Mouse (Mus musculus): ENCODE results near the gene Mmd. TPM values are rescaled to one million over a fixed set of nuclear protein-coding genes. Genes with fewer than 3 reads are reported as not detected.
"Not testable (repeated sequence)": the region's sequence is repeated elsewhere in the genome, so short reads cannot be mapped to it uniquely, and the experiment has no call there.

Mmd gene
- polyA plus RNA-seq, 1 experiment from 2014 or later = 27.1 TPM

GRCm38 (mm10) chr11:90281943-90282342 is 32.7 kb downstream of the Mmd start:
- not testable (repeated sequence) for H3K9ac ChIP-seq (ENCODE audit: low read depth, low read length); H3K4me2 ChIP-seq (ENCODE audit: low read depth, low read length); H3K27ac ChIP-seq (replicated peaks; ENCODE audit: low read depth, low read length); H3K36me3 ChIP-seq (ENCODE audit: control insufficient read depth, insufficient read depth, low read length); H3K4me1 ChIP-seq (ENCODE audit: control insufficient read depth, insufficient read depth, low read length); DNase-seq (ENCODE audit: low spot score); H3K9me3 ChIP-seq (ENCODE audit: control insufficient read depth, low read length); H3K4me3 ChIP-seq (ENCODE audit: low read depth, low read length); ATAC-seq (ENCODE audit: low read depth); H3K27me3 ChIP-seq (replicated peaks; ENCODE audit: control insufficient read depth, insufficient read depth, low read length)
- 89% methylated on average over 2 of the region's 2 CpGs for WGBS

DNA sequence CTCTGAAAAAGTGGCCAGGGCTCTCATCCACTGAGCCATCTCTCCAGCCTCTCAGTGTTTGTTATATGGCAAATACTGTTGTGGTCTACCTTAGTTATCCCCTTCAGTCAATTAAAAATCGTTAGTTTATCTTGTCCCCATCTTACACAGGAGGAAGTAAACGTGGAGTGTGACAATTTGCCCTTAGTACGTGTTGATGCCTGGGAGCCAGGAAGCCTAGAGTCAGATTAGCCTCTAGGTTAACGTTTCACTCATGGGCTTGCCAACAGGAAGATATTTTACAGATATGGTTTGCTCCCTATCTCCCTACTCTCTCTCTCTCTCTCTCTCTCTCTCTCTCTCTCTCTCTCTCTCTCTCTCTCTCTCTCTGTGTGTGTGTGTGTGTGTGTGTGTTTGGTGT is 33.9 kb downstream of the Mmd start:
- no peak overlapping the region for H3K9ac ChIP-seq (ENCODE audit: low read depth, low read length)
- no peaks in the 10 kb centered on the region for H3K4me1 ChIP-seq (ENCODE audit: control insufficient read depth, insufficient read depth, low read length)
- H3K4me3 ChIP-seq (ENCODE audit: low read depth, low read length) = no peak overlapping the region
- H3K36me3 ChIP-seq (ENCODE audit: control insufficient read depth, insufficient read depth, low read length) = no peaks in the 10 kb centered on the region
- no peak for ATAC-seq (ENCODE audit: low read depth)
- H3K9me3 ChIP-seq (ENCODE audit: control insufficient read depth, low read length) = no peaks in the 10 kb centered on the region
- H3K27ac ChIP-seq (replicated peaks; ENCODE audit: low read depth, low read length) = no peak overlapping the region
- no peak overlapping the region for H3K4me2 ChIP-seq (ENCODE audit: low read depth, low read length)
- WGBS = 51% methylated on average over 4 of the region's 4 CpGs
- no peaks in the 10 kb centered on the region for H3K27me3 ChIP-seq (replicated peaks; ENCODE audit: control insufficient read depth, insufficient read depth, low read length)
- DNase-seq (ENCODE audit: low spot score) = no peak

GRCm38 (mm10) chr11:90283601-90284000 is 34.3 kb downstream of the Mmd start:
- no peaks in the 10 kb centered on the region for H3K9me3 ChIP-seq (ENCODE audit: control insufficient read depth, low read length)
- H3K27me3 ChIP-seq (replicated peaks; ENCODE audit: control insufficient read depth, insufficient read depth, low read length) = no peaks in the 10 kb centered on the region
- no peaks in the 10 kb centered on the region for H3K36me3 ChIP-seq (ENCODE audit: control insufficient read depth, insufficient read depth, low read length)
- no peak overlapping the region for H3K4me3 ChIP-seq (ENCODE audit: low read depth, low read length)
- no peaks in the 10 kb centered on the region for H3K4me1 ChIP-seq (ENCODE audit: control insufficient read depth, insufficient read depth, low read length)
- no peak overlapping the region for H3K9ac ChIP-seq (ENCODE audit: low read depth, low read length)
- WGBS = 68% methylated on average over 6 of the region's 6 CpGs
- no peak overlapping the region for H3K4me2 ChIP-seq (ENCODE audit: low read depth, low read length)
- ATAC-seq (ENCODE audit: low read depth) = no peak
- DNase-seq (ENCODE audit: low spot score) = no peak
- H3K27ac ChIP-seq (replicated peaks; ENCODE audit: low read depth, low read length) = no peak overlapping the region

- Histone ChIP-seq H3K9me3 (ENCODE audit: control insufficient read depth, low read length) (no peaks in the 10 kb centered on the region), H3K9ac (ENCODE audit: low read depth, low read length) (no peak overlapping the region), H3K27me3 (replicated peaks; ENCODE audit: control insufficient read depth, insufficient read depth, low read length) (no peaks in the 10 kb centered on the region), H3K4me2 (ENCODE audit: low read depth, low read length) (no peak overlapping the region), H3K4me3 (ENCODE audit: low read depth, low read length) (no peak overlapping the region), H3K4me1 (ENCODE audit: control insufficient read depth, insufficient read depth, low read length) (no peaks in the 10 kb centered on the region), H3K36me3 (ENCODE audit: control insufficient read depth, insufficient read depth, low read length) (no peaks in the 10 kb centered on the region), H3K27ac (replicated peaks; ENCODE audit: low read depth, low read length) (no peak overlapping the region)
- WGBS = 66% methylated on average over 2 of the region's 2 CpGs
- no peak for DNase-seq (ENCODE audit: low spot score)
- no peak for ATAC-seq (ENCODE audit: low read depth)
Measured at GRCm38 (mm10) chr11:90284079-90284478, 34.8 kb downstream of the Mmd start.

DNA sequence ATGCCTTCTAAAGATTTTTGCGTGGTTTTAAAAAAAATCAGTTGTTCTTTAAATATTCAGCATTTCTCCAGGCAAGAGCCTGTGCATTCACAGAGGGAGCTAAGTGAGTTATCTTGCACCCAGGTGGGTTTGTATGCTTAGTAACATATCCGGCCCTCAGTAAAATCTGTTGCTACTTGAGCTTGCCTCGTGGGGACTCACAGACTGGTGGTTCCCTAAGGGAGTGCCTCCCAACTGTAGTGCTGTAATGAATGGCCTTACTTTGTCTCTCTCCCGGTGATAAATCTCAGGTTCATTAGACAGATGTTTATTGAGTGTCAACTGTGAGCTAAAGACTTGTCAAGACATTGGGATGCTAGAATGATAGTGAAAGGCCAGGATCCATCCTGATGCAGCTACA is 35.4 kb downstream of the Mmd start:
- H3K27ac ChIP-seq (replicated peaks; ENCODE audit: low read depth, low read length) = no peak overlapping the region
- H3K9me3 ChIP-seq (ENCODE audit: control insufficient read depth, low read length) = no peaks in the 10 kb centered on the region
- no peaks in the 10 kb centered on the region for H3K4me1 ChIP-seq (ENCODE audit: control insufficient read depth, insufficient read depth, low read length)
- 55% methylated on average over 4 of the region's 4 CpGs for WGBS
- no peak overlapping the region for H3K4me3 ChIP-seq (ENCODE audit: low read depth, low read length)
- no peak overlapping the region for H3K9ac ChIP-seq (ENCODE audit: low read depth, low read length)
- H3K36me3 ChIP-seq (ENCODE audit: control insufficient read depth, insufficient read depth, low read length) = no peaks in the 10 kb centered on the region
- ATAC-seq (ENCODE audit: low read depth) (peak; percentile 41; the same call in 1 of the 2 replicates), DNase-seq (ENCODE audit: low spot score) (no peak)
- no peak overlapping the region for H3K4me2 ChIP-seq (ENCODE audit: low read depth, low read length)
- no peaks in the 10 kb centered on the region for H3K27me3 ChIP-seq (replicated peaks; ENCODE audit: control insufficient read depth, insufficient read depth, low read length)

GRCm38 (mm10) chr11:90286550-90287154 is 37.4 kb downstream of the Mmd start:
- H3K4me2 ChIP-seq (ENCODE audit: low read depth, low read length) = no peak overlapping the region
- no peaks in the 10 kb centered on the region for H3K27me3 ChIP-seq (replicated peaks; ENCODE audit: control insufficient read depth, insufficient read depth, low read length)
- no peak overlapping the region for H3K4me3 ChIP-seq (ENCODE audit: low read depth, low read length)
- 80% methylated on average over 6 of the region's 6 CpGs for WGBS
- DNase-seq (ENCODE audit: low spot score) (no peak), ATAC-seq (ENCODE audit: low read depth) (no peak)
- no peaks in the 10 kb centered on the region for H3K4me1 ChIP-seq (ENCODE audit: control insufficient read depth, insufficient read depth, low read length)
- no peak overlapping the region for H3K9ac ChIP-seq (ENCODE audit: low read depth, low read length)
- H3K36me3 ChIP-seq (ENCODE audit: control insufficient read depth, insufficient read depth, low read length) = no peaks in the 10 kb centered on the region
- no peak overlapping the region for H3K27ac ChIP-seq (replicated peaks; ENCODE audit: low read depth, low read length)
- H3K9me3 ChIP-seq (ENCODE audit: control insufficient read depth, low read length) = no peaks in the 10 kb centered on the region

DNA sequence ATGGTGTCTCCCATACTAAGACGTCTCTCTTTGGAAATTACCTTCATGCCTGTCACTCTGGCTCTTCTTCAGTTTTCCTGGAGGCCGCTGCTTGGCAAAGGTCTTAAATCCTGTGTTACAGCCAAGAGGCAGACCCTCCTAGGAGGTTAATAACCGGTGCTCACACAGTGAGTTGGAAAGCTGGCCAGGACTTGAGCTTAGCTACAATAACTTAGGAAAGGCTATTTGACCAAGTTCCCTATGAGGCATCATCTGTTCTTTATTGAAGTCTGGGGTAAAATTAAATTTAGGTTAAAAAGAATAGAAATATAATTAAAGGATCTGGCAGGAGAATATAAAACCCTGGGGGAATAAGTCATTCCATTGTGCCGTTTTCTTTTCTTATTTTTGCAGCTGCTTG is 41.9 kb downstream of the Mmd start:
- WGBS = 29% methylated on average over 4 of the region's 4 CpGs
- no peak; the same call in 1 of the 2 replicates for ATAC-seq (ENCODE audit: low read depth)

GRCm38 (mm10) chr11:90292766-90293165 is 43.5 kb downstream of the Mmd start:
- H3K4me2 ChIP-seq (ENCODE audit: low read depth, low read length) = no peak overlapping the region
- no peak overlapping the region for H3K4me3 ChIP-seq (ENCODE audit: low read depth, low read length)
- no peaks in the 10 kb centered on the region for H3K4me1 ChIP-seq (ENCODE audit: control insufficient read depth, insufficient read depth, low read length)
- no peaks in the 10 kb centered on the region for H3K36me3 ChIP-seq (ENCODE audit: control insufficient read depth, insufficient read depth, low read length)
- H3K9me3 ChIP-seq (ENCODE audit: control insufficient read depth, low read length) = no peaks in the 10 kb centered on the region
- H3K9ac ChIP-seq (ENCODE audit: low read depth, low read length) = no peak overlapping the region
- DNase-seq (ENCODE audit: low spot score) (no peak), ATAC-seq (ENCODE audit: low read depth) (no peak)
- no peaks in the 10 kb centered on the region for H3K27me3 ChIP-seq (replicated peaks; ENCODE audit: control insufficient read depth, insufficient read depth, low read length)
- H3K27ac ChIP-seq (replicated peaks; ENCODE audit: low read depth, low read length) = no peak overlapping the region

More for the DNA sequence above, 41.9 kb downstream of the Mmd start:
- DNase-seq (ENCODE audit: low spot score) = peak; percentile 75
- H3K4me1 ChIP-seq (ENCODE audit: control insufficient read depth, insufficient read depth, low read length) = no peaks in the 10 kb centered on the region
- no peaks in the 10 kb centered on the region for H3K27me3 ChIP-seq (replicated peaks; ENCODE audit: control insufficient read depth, insufficient read depth, low read length)
- no peak overlapping the region for H3K27ac ChIP-seq (replicated peaks; ENCODE audit: low read depth, low read length)
- no peaks in the 10 kb centered on the region for H3K36me3 ChIP-seq (ENCODE audit: control insufficient read depth, insufficient read depth, low read length)
- no peak overlapping the region for H3K9ac ChIP-seq (ENCODE audit: low read depth, low read length)
- no peak overlapping the region for H3K4me2 ChIP-seq (ENCODE audit: low read depth, low read length)
- H3K4me3 ChIP-seq (ENCODE audit: low read depth, low read length) = no peak overlapping the region
- H3K9me3 ChIP-seq (ENCODE audit: control insufficient read depth, low read length) = no peaks in the 10 kb centered on the region

- Histone ChIP-seq H3K9me3 (ENCODE audit: control insufficient read depth, low read length) (no peaks in the 10 kb centered on the region), H3K27ac (replicated peaks; ENCODE audit: low read depth, low read length) (no peak overlapping the region), H3K4me3 (ENCODE audit: low read depth, low read length) (no peak overlapping the region), H3K27me3 (replicated peaks; ENCODE audit: control insufficient read depth, insufficient read depth, low read length) (no peaks in the 10 kb centered on the region), H3K4me2 (ENCODE audit: low read depth, low read length) (no peak overlapping the region), H3K9ac (ENCODE audit: low read depth, low read length) (no peak overlapping the region), H3K4me1 (ENCODE audit: control insufficient read depth, insufficient read depth, low read length) (no peaks in the 10 kb centered on the region), H3K36me3 (ENCODE audit: control insufficient read depth, insufficient read depth, low read length) (no peaks in the 10 kb centered on the region)
- DNase-seq (ENCODE audit: low spot score) (no peak), ATAC-seq (ENCODE audit: low read depth) (no peak)
- WGBS = 88% methylated on average over 2 of the region's 2 CpGs
Measured at GRCm38 (mm10) chr11:90294622-90295021, 45.4 kb downstream of the Mmd start.

Measured in embryonic facial prominence, embryonic 14.5 days (tissue).